Mouse (Mus musculus): ENCODE data around the gene Unc13b.
A peak's percentile ranks its signal among the peaks of the same experiment; 100 is the strongest.

Gene Unc13b

DNA sequence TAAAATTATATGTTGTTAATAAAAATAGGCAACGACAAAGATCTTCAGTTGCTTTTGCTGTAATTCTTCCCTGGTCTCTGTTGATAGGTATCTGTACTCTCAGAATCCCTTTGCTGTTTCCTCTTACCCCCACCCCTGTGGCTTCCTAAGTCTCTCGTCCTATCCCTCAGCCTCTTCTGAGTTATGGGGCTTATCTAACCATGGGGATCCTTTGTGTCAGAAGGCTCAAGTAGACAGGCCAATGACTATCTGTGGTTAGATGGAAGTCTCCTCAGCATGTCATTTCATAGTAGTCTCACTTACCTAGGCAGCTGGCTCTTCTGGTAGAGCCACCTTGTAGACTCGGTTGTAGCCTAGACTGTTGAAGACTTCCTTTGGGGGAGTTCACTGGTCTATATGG, 173.1 kb downstream of the Unc13b start:
- no peak for DNase-seq (ENCODE audit: low spot score)

DNA sequence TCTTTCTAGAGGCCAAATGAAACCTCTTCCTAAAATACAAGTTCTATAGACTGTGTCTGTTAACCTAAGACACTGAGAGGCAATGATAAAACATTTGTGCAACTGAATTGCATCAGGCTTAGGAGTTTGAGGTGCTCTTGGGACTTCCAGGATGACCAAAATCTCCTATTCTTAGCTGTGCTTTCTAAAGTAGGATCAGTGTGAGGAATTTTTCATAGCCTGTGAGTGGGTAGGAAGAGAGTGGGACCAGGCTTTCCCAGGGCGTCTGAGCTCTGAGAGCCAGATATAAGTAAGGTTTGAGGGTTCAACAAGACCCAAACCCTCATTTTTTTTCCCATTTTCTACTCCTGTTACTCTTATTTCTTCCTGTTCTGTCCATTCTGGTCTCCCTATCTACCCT, 174.2 kb downstream of the Unc13b start:
- DNase-seq (ENCODE audit: low spot score), result no peak

DNA sequence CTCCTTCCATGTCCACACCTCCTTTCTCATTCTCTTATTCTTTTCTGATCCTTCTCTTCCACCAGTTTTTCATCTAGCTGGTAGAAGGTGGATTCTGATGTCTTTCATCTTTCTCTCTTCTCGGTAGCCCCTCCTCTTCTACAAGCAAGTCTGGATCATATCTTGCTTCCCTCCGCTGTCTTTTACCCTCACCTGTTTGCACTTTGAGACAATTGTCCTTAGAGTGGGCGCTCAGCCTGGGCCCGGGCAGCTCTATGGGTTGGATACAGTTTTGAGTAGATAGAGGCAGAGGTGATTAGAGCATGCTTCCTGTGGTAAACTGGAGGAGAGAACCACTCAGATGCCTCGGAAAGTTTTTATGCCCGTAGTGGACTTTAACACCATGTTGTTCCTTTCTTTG, 174.7 kb downstream of the Unc13b start:
- DNase-seq (ENCODE audit: low spot score), result no peak

DNA sequence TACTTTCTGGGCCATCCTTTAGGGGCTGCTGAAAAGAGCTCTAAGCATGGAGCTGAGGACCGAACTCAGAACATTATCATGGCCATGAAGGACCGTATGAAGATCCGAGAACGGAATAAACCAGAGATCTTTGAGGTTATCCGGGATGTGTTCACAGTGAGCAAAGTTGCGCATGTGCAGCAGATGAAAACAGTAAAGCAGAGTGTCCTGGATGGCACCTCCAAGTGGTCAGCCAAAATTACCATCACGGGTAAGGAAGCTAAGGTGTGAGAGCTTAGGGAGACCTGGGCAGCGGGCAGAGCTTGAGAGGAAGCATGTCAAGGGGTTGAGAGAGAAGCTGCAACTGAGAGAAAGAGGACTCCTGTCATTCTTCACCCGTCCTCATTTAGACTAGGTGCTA, 178.1 kb downstream of the Unc13b start:
- DNase-seq (ENCODE audit: low spot score), result no peak

DNA sequence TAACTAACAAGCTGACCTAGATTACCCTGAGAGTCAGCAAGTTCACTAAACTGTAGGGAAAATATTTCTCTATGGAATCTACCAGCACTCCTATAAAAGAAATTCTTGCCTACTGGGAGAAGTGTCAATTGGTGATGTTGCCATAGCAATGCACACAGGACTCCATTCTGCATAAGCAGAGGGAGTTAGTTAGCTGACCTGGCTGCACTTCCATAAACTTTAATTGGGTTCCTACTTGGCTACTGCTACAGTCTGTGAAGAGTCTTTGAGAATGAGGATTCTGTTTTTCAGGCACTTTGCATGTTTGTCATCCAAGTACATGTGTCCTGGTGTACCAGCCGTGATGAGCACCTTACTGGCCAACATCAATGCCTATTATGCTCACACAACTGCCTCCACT, 182.0 kb downstream of the Unc13b start:
- no peak for DNase-seq (ENCODE audit: low spot score)

DNA sequence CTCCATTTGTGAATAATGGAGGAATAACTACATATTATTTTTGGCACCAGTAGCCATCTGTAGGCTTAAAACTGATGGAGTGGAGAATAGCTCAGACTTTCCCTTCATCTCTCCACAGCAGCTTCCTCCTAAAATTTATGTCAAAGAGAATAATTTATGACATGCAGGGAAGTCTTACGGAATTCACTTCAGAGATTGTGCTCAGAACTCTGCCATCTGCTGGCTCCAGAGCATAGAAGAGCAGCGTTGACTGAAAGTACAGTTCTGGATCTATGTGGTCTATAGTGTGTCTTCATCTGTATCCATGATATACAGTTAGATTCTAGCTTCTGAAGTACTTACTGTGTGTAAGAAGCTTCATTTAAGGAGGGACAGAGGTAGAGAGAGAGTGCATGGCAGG, 185.3 kb downstream of the Unc13b start:
- no peak for DNase-seq (ENCODE audit: low spot score)

DNA sequence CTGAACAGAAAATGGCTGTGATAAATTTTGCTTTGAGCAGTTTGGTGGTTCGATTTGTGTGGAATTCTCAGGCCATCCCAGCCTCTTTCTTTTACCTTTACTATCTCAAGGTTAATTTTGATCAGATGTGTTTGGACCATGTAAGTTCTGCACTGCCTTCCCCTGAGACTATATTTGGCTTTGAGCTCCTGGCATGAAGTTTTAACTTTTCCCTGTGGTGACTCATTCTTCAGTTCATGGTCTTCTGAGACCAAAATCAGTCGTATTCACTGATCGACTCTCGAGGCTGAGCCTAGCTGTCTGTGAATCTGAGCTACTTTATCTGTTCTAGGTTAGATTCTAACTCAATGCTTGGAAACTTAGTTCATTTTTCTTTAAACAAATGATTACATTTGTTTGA, 187.0 kb downstream of the Unc13b start:
- no peak for DNase-seq (ENCODE audit: low spot score)

DNA sequence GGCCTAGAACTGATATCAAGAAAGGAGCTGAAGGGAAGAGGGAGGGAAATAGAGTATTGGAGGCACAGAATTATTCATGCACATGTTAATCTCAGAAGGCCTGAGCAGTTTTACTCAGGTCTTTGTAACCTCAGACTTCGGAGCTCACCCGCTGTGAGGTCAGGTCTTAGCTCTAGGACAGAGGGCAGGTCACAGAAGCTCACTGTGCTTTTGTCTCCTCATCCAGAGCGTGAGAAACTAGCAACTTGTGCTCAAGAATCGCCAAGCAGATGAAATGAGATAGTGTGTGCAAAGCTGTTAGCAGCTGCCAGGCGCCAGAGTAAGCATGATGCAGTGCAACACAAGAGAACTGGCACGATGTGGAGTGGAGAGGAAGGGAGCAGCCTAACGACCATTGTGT, 189.3 kb downstream of the Unc13b start:
- no peak for DNase-seq (ENCODE audit: low spot score)

DNA sequence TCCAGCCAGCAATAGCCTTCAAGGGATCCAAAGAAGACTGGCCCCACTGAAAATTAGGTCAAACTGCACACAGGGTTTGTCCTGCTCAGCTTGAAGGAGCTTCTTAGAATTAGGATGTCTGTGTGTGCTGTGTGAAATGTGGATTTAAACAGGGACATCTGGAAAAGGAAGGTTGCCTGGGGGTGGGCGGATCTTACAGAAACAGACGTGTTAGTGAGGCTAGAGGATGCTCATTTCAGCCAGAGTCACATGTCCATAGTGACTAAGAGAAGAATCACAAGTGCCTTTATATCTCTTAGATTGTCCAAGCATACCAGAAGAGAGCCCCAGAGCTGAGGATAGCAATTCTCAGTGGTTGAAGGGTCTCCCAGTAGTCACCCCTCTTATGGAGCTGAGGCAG, 190.2 kb downstream of the Unc13b start:
- DNase-seq (ENCODE audit: low spot score), result no peak

DNA sequence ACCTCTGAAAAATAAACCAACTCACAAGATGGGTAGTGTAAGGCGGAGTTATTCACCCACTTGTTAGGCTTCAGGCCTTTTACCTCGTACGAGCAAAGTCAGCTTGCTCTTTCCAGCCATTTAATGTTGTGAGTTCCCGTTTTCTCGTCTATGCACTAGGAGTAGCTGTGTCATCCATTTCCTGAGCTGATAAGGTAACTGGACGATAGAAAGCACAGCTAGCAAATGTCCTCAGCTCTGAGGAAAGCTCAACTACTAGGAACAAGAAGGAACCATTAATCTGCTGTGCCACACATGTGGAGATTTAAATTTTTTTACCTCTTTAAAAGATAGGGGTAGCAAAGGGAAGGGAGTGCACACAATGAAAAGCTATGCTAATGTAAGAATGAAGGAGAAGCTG, 192.5 kb downstream of the Unc13b start:
- no peak for DNase-seq (ENCODE audit: low spot score)

DNA sequence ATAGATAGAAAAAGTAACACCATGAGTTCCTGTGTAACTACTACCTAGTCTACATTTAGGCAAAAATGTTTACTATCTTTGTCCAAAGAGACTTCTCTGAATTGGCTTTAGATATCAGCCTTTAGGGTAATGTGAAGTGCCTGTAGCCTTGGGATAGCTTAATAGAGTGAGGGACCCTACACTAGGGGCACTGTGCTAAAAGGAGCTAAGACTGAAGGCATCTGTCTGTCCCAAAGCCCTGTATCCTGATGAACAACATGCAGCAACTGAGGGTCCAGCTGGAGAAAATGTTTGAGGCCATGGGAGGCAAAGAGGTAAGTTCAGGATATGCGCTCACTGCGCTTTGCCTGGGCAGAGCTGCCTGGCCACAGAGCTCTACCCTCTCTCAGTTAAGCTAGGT, 198.3 kb downstream of the Unc13b start:
- no peak for DNase-seq (ENCODE audit: low spot score)

DNA sequence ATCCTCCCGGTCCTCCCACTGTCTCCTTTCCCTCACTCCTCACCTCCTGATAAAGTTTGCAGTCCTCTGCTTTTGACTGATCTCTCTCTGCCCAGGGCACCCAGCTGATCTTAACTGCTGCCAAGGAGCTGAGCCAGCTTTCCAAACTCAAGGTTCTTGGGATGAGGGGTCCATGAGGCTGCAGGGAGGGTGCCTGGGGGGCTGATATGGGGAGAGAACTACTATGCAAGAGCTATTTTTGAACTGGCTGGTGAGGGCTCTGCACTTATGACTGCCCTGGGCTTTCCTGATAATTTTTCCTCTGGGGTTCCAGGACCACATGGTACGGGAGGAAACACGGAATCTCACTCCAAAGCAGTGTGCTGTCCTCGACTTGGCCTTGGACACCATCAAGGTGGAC, 199.8 kb downstream of the Unc13b start:
- peak; percentile 10 for DNase-seq (ENCODE audit: low spot score)

DNA sequence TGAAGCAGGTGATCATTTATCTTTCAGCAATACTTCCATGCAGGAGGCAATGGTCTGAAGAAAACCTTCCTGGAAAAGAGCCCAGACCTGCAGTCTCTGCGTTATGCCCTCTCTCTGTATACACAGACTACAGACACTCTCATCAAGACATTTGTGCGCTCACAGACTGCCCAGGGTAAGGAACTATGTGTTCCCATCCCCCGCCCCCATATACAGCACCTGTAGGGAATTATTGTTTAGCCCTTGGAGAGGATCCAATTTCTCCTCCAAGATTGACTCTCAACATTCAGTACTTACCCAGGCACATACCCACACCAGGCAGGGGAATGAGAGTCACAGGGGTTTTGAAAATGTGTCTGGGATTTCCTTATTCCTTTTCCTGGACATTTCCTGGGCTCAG, 200.7 kb downstream of the Unc13b start:
- peak; percentile 12 for DNase-seq (ENCODE audit: low spot score)

DNA sequence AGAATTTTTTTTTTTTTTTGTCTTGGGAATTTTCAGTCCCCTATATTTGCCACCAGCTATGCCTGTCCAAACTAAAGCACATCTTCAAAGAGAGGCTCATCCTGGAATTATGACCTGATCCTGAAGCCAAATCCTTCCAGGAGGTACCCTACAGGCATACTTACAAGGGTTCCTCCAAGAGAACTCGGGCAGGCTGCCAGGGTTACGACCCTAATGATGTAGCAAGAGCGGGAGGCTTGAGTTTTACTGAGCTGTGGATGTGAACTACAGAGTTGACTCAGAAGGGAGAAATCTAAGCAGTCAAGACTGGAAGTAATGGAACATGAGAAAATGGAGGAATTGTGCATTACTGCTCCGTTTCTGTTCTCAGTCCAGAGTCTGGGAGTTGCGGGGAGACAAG, 201.3 kb downstream of the Unc13b start:
- DNase-seq (ENCODE audit: low spot score), result no peak

DNA sequence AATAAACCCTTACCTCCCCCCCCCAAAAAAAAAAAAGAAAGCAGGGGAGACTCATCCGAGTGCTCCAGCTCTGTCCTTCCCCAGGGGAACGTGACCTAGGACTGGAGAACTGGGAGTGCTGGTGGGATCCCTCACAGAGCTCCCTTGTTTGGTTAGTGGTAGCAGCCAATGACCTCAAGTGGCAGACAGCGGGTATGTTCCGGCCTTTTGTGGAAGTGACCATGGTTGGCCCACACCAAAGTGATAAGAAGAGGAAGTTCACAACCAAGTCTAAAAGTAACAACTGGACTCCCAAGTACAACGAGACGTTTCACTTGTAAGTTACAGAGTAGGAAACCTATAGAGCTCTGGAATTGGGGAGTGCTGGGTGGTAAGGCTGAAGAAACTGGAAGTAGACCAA, 204.1 kb downstream of the Unc13b start:
- DNase-seq (ENCODE audit: low spot score), result no peak

DNA sequence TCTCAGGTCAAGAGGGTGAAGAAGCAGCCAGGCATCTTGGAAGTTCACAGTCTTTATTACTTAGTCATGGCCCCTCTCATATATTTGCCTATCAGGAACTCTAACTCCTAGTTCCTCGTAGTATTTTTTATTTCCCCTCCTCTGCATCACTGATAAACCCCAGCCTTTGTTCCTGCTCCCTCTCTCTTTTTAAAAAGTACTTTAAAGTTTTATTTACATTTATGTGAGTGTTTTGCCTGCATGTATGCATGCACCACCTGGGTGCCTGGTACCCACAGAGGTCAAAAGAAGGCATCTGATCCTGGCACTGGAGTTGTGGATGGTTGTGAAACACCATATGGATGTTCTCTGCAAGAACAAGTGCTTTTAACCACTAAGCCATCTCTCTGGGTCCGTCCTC, 207.4 kb downstream of the Unc13b start:
- no peak for DNase-seq (ENCODE audit: low spot score)

DNA sequence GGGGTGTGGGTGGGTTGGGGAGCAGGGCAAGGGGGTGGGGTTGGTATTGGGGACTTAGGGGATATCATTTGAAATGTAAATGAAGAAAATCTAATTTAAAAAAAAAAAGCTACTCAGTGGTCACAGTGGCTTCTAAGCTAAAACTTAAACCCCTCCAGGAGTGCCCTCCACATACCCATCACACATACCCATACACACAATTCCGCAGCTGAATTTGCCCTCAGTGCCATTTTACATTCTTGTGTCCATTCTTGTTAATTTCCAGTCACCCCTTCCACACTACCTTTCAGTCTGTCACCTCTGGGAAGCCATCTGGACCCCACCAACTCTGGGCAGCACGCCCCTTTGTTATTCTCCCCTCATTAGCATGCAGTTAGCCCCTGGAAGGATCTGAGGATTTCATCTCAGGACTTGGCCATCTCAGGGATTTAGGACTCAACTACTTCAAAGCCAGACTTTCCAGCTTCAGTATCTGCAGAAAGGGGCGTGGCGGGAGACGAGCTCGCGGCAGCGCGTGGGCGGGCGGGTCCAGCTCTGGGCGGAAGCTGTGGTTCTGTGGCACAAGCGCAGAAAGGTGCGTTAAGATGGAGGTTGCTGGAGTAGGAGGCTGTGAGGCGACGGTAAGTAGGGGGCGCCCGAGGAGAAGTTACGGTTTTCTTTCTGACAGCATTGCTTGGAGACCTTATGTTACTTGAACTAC, 208.0 kb downstream of the Unc13b start, which contains the start of gene Atp8b5:
TSS of gene Atp8b5 (plus strand) at position 537 of the 700 bp plus-strand sequence.
- DNase-seq (ENCODE audit: low spot score), result peak; percentile 85

DNA sequence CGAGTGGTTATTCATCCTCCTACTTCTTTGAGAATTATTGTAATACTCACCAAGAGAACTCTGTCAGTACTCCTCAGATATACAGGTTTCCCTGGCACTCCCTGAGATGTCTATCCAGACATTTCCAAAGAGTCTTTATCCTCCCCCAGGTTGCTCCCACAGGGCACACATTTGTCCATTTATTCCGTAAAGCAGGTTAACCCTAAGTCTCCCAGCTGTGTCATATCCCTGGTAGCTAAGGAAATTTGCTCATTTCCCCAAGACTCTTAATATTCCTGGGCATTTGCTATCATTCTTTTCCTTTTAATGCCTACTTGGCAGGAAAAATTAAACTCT, 208.5 kb downstream of the Unc13b start:
- DNase-seq (ENCODE audit: low spot score), result no peak

DNA sequence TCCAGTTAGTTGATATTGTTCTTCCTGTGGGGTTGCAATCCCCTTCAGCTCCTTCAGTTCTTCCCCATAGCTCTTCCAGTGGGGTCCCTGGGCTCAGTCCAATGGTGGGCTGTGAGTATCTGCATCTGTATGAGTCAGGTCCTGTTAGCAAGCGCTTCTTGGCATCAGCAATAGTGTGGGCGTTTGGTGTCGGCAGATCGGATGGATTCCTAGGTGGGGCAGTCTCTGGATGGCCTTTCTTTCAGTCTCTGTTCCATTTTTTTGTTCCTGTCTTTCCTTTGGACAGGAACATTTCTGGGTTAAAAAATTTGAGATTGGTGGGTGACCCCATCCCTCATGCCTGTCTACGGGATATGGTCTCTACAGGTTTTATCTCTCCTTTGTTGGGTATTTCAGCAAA, 226.7 kb downstream of the Unc13b start:
- no peak for DNase-seq (ENCODE audit: low spot score)

DNA sequence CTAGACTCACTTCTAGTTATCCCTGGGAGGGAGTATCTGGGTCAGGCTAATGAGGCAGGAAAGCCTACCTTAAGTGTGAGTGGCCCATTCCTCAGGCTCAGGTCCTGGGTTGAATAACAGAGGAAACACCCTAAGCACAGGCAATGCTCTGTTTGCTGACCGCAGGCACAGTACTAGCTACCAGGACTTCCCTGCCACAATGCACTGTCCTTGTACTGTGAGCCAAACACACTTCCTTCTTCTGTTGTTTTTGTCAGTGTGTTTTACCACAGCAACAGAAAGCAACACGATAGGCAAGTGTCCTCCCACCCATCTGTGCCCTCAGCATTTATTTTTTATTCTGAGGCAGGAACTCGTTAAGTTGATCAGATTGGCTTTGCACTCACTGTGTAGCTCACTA, 228.6 kb downstream of the Unc13b start:
- DNase-seq (ENCODE audit: low spot score), result no peak

DNA sequence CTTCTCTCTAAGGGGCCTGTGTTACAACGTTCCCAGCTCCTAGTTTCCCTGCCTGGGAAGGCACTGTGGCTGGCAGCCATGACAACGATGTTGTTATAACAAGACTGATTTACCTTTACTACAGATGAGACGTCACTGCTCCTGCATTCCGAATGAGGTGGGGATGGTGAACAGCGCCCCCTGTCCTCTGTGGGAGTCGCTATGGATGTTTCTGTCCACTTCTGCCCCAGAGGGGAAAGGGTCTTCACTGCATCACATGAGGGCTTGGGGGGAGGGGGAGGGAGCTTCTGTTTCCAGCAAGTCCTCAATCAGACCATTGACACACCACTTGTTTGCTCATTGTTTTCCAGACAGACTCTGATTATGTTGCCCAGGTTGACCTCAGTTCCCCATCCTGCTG, 235.2 kb downstream of the Unc13b start:
- DNase-seq (ENCODE audit: low spot score), result no peak

DNA sequence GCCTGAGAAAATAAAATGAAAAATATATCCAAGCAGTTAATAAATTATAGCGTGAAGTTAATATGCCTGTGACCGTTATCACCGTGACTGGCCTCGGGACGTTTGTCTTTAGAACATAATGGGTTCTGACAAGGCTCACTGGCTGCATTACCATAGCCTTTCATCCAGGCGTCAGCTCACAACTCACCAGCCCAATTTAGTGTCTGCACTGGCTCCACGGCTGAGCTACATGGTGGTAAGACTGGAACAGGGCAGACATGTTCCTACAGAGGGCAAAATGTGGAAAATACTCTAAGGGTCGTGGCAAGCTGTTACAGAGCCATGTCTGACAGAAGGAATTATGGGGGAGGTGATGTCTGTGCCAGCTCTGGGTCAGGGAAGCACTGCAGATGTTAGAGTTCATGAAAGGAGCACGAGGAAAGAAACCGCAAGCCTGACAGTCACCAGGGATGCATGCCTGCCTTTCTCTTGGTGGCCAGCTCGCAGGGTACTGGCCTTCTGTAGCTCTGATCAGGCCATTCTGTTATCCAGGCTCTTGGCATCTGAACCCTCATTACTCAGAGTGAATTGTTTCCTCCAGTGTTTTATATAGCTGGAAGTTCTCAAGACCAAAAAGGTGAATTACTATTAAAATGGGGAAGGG, 251.1 kb downstream of the Unc13b start:
- DNase-seq (ENCODE audit: low spot score), result no peak

Data from testis, postnatal 14 days (tissue).